Mouse (Mus musculus): ENCODE results near the gene Slc7a7. TPM values are rescaled to one million over a fixed set of nuclear protein-coding genes. Genes with fewer than 3 reads are reported as not detected.

Slc7a7 gene
- total RNA-seq, 4 experiments from 2014 or later: 4.6 to 8.5 (median 6.4) TPM

DNA sequence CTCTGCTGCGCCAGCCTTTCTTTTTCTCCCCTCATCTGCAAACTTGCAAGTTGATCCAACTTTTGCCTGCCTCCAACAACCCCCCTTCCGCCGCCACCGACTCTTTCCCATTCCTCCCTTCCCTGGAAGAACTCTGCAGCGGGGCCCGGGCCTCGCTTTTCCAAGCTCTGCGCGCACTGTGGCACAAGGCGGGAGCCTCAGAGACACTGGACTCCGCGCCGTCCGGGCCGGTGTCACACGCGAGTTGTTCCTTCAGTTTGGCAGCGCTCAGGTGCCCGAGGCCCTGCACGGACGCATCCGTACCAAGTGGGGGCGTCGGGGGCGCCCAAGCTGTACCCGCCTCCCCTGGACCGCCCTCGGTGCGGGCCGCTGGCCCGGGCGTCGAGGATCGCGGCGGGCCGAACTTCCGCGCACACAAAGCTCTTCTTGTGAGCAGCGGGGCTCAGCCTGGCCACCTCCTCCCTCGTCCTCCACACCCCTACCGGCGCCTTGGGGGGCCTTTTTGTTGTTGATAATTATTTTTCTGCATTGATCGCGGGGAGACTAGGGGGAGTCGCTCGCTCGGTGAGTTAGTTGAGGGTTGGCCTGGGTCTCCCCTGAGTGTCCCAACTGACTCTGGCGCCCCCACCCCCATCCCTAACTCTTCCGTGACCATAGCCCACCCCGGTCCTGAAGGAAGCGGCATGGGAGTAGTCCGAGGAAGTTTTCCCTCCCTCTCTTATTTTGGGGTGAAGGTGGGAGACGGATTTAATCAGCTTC lies 14.7 kb upstream of the Slc7a7 start:
- no peak for DNase-seq

- DNase-seq: peak; percentile 72
Observed at GRCm38 (mm10) chr14:54431334-54432077, 13.9 kb upstream of the Slc7a7 start, which contains the start of gene Mmp14. Gene Mmp14 (plus strand): TSS chr14:54431612.

- DNase-seq: no peak
Observed at GRCm38 (mm10) chr14:54430406-54431145, 13.0 kb upstream of the Slc7a7 start.

DNA sequence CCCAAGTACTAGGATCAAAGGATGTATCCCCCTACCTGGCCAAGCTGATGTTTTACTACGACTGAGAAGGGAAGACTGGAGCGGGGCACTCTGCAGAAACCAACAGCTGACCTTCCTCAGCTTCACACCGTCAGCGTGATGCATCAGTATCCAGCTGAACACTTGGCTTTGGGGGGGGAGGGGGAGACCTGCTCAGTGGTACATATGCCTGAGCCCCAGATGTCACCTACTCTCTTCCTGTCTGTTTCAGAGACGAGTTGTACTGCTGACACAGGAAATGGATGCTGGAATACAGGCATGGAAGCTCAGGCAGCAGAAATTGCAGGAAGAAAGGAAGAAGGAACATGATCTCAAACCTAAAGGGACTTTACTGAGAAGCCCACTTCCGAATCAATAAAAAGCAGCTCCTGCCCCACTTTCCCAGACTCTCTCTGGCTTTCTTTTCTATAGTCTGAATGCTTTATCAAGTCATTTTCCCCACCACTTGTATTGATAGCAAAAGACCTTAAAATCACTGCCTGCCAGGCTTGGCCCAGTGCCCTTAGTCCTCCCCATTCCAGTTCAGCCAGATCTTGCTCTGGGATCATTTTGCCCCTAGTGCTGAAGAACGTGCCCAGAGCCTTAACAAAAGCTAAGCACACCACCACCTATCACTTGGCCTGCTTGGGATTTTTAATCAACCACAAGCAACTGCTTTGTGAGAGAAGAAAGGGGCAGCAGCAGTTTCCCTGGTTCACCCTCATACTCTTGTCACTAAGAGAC lies 11.9 kb upstream of the Slc7a7 start:
- DNase-seq: no peak

DNA sequence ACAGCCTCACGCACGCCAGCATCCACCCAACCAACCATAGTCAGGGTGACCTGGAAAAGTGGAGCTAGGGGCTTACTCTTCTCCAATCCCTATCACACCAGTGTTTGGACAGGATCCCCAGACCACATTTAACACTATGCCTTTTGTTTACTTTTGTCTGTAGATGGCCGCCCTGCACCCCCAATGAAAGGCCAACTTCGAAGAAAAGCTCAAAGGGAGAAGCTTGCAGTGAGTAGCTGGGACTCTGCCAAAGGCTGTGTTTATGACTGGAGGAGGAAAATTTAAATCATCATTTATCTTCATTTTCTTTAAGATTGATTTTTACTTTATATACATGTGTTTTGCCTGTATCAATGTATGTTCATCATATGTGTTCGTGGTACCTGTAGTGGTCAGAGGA lies 10.8 kb upstream of the Slc7a7 start:
- no peak for DNase-seq

- no peak for DNase-seq
Observed at GRCm38 (mm10) chr14:54427696-54428095, 10.1 kb upstream of the Slc7a7 start.

DNA sequence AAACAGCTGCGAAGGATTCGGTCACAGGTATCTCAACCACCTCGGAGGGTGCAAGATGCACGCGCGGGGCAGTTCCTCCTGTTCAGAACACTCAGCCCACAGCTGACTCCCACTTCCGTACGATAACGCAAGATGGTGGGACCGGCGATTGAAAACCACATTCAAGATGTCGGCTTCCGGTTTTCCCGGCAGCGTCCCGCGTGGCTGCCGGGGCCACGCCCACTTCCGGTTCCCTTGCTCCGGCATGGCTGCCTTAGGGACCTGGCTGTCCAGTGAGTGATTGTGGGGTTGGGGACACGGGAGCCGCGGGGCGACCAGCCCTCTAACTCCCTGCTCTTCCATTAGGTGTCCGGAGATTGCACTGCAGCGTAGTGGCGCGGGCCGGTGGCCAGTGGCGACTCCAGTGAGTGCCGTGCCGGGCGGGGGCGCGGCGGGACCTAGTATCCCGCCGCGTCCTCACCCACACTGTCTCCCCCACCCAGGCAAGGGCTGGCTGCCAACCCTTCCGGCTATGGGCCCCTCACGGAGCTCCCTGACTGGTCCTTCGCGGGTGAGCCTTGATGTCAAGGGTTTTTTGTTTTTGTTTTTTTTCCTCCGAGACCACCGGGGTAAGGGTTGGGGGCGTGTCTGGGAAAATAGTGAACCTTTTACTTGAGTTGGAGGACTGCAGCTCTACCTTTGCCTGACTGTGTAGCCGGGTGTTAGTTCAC lies 9.3 kb upstream of the Slc7a7 start, which contains the start of gene Mrpl52:
TSS of gene Mrpl52 (plus strand) at position 221 of the 710 bp plus-strand sequence.
- DNase-seq: peak; percentile 90

- no peak for DNase-seq
Observed at GRCm38 (mm10) chr14:54426003-54426688, 8.6 kb upstream of the Slc7a7 start.

DNA sequence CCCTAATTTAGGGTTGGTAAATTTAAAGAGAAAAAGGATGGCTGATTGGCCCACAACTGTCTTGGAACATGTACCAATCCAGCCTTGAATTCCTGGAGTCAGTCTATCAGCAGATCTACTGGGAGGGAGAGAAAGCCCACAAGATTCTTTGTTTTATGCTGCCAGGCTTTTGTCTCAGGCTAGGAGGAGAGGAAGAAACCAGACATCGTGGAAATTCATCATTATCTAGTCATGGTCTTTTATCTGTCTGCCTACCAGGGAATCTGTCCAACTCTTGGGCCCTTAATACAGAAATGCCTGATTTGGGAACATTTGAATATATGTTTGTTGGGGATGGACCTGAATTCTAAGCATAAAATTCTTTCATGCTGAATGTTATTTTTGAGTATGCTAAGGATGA lies 8.0 kb upstream of the Slc7a7 start:
- DNase-seq: no peak

GRCm38 (mm10) chr14:54424634-54425033 lies 7.1 kb upstream of the Slc7a7 start:
- DNase-seq: no peak

- no peak for DNase-seq
Observed at GRCm38 (mm10) chr14:54423406-54423805, 5.8 kb upstream of the Slc7a7 start.

DNA sequence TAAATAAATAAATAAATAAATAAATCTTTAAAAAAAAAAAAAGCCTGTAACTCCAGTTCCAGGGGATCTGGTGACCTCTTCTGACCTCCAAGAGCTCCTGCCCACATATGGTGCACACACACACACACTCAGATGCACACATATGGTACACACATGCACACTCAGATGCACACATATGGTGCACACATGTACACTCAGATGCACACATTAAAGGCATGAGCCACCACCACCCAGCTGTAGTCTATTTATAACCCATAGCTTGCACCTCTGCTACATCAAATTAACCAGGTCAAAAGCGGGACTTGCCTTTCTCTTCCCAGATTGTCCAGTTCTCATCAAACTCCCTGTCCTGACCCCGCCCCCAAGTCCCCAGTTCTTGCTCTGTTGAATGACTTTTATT lies 3.4 kb upstream of the Slc7a7 start:
- DNase-seq: no peak

GRCm38 (mm10) chr14:54416830-54417229 lies 750 bp downstream of the Slc7a7 start:
- DNase-seq: no peak

DNA sequence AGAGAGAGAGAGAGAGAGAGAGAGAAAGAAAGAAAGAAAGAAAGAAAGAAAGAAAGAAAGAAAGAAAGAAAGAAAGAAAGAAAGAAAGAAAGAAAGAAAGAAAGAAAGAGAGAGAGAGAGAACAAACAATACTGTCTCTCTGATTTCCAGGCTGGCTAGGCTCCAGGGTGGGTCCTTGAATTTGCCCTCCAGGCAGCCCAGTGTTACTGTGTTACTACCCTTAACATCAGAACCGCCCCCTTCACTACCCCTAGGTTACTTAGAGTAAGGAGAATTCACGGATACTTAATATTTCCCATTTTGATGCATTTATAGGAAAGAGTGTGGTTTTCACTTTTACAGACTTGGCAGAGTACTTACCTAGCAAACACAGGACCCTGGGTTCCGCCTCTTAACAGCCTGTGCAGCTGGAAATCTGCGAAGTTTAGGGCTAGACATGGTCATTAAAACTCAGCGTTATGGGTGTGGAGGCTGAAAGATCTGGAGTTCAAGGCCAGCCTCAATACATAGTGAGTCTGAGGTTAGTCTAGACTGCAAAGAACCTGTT lies 1.3 kb downstream of the Slc7a7 start:
- DNase-seq: no peak

GRCm38 (mm10) chr14:54415241-54416020 lies 2.1 kb downstream of the Slc7a7 start:
- no peak for DNase-seq

GRCm38 (mm10) chr14:54413877-54414700 lies 3.5 kb downstream of the Slc7a7 start:
- no peak for DNase-seq

DNA sequence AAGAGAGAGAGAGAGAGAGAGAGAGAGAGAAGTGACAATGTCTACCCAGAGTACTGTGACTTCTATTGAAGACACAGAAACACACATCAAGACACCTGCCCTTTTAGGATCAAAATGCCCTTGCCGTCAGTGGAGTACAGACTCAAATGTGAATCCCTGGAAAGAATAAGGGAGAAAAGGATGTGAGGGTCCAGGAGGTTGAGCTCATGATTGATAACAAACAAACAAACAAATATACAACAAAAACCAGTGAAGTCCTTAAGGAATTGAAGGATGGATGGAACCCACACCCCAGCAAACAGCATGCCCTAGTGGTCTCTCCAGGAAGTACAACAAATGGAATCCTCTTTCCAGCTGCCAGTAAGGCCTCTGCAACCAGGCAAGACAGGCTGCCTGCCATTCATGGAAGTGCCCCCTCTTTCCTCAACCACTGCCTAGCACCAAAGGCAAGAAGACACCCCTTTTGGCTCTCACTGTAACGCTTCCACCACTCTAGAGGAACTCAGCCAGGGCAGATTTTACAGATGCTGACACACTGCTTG lies 4.9 kb downstream of the Slc7a7 start:
- DNase-seq: no peak

GRCm38 (mm10) chr14:54412000-54412576 lies 5.5 kb downstream of the Slc7a7 start:
- DNase-seq: no peak

Data from adrenal gland, adult 8-10 months (tissue).